ENCODE assay signal across 8 mouse cellular contexts in genomic region chr7:30599933-30600353, GRCm38 (mm10). TPM values are rescaled to one million over a fixed set of nuclear protein-coding genes. Genes with fewer than 3 reads are reported as not detected.
DNase-seq lines count a peak whose midpoint lies in the region; ATAC-seq and TF ChIP-seq lines count a peak whose summit lies in the region.

No protein-coding gene starts in this region.

- H3K36me3 ChIP-seq in hindbrain, embryonic 10.5 days: no peaks in the 10 kb centered on the region
- no peaks in the 10 kb centered on the region for H3K36me3 ChIP-seq in lung, embryonic 14.5 days (ENCODE audit: insufficient read depth)
- H3K36me3 ChIP-seq in thymus, adult 2 months (ENCODE audit: control insufficient read depth, insufficient read depth, low read length): no peaks in the 10 kb centered on the region

- H3K9ac ChIP-seq in lung, embryonic 14.5 days: no peak overlapping the region

- TF ChIP-seq POLR2A in thymus, adult 2 months (IDR thresholded peaks at IDR 0.05; ENCODE audit: control insufficient read depth, extremely low read depth, insufficient read depth, low read length, poor library complexity): no peak

- H3K4me1 ChIP-seq in hindbrain, embryonic 10.5 days (replicated peaks): peaks cover 17% of the 10 kb centered on the region
- H3K4me1 ChIP-seq in lung, embryonic 14.5 days (ENCODE audit: insufficient read depth): no peaks in the 10 kb centered on the region; the same call in 1 of the 2 replicates
- no peaks in the 10 kb centered on the region for H3K4me1 ChIP-seq in thymus, adult 2 months (replicated peaks; ENCODE audit: control insufficient read depth, insufficient read depth, low read length)

- peak; percentile 97 for DNase-seq in MN1 (ENCODE audit: low spot score)
- peak; percentile 98 for DNase-seq in cerebellum, postnatal 10 days
- peak; percentile 87 to 89 for DNase-seq in frontal cortex, postnatal 10 days (ENCODE audit: low spot score in 2 of 2)
- DNase-seq in hindbrain, embryonic 10.5 days (ENCODE audit: low spot score): peak; percentile 84
- peak; percentile 78 for DNase-seq in layer of hippocampus, adult 9-10 months (ENCODE audit: low spot score)
- peak; percentile 97 for DNase-seq in lung, embryonic 14.5 days
- DNase-seq in ovary, adult 18-20 months (ENCODE audit: low spot score): peak; percentile 85
- DNase-seq in thymus, adult 2 months: peak; percentile 59

- no peak overlapping the region; the same call in 1 of the 2 replicates for H3K27ac ChIP-seq in hindbrain, embryonic 10.5 days
- peak overlapping the region; percentile 88 for H3K27ac ChIP-seq in lung, embryonic 14.5 days (ENCODE audit: low read depth)
- H3K27ac ChIP-seq in thymus, adult 2 months (ENCODE audit: control insufficient read depth, insufficient read depth, low read length): no peak overlapping the region

- peak overlapping the region; percentile 43 for H3K4me2 ChIP-seq in lung, embryonic 14.5 days

- no peaks in the 10 kb centered on the region for H3K9me3 ChIP-seq in hindbrain, embryonic 10.5 days
- H3K9me3 ChIP-seq in lung, embryonic 14.5 days (ENCODE audit: low read depth, low read length): no peaks in the 10 kb centered on the region

- peak overlapping the region; percentile 20 for H3K4me3 ChIP-seq in hindbrain, embryonic 10.5 days
- H3K4me3 ChIP-seq in lung, embryonic 14.5 days (ENCODE audit: low read depth, low read length): no peak overlapping the region
- H3K4me3 ChIP-seq in thymus, adult 2 months (ENCODE audit: control insufficient read depth, insufficient read depth, low read length): no peak overlapping the region

- ATAC-seq in lung, embryonic 14.5 days (ENCODE audit: insufficient read depth): peak; percentile 95

- no peak for TF ChIP-seq CTCF in lung, embryonic 14.5 days (IDR thresholded peaks at IDR 0.05; ENCODE audit: low read depth)
- no peak for TF ChIP-seq CTCF in thymus, adult 2 months (IDR thresholded peaks at IDR 0.05; ENCODE audit: borderline replicate concordance, control insufficient read depth, extremely low read depth, insufficient read depth, low read length, poor library complexity)

- H3K27me3 ChIP-seq in hindbrain, embryonic 10.5 days (ENCODE audit: insufficient read depth, poor library complexity, severe bottlenecking): no peaks in the 10 kb centered on the region
- no peaks in the 10 kb centered on the region for H3K27me3 ChIP-seq in lung, embryonic 14.5 days (ENCODE audit: insufficient read depth, low read length)
- H3K27me3 ChIP-seq in thymus, adult 2 months (ENCODE audit: control insufficient read depth, insufficient read depth, low read length): no peaks in the 10 kb centered on the region

- WGBS in hindbrain, embryonic 10.5 days: 3% methylated on average over 16 of the region's 16 CpGs
- WGBS in lung, embryonic 14.5 days: under 1% methylated on average over 16 of the region's 16 CpGs
- WGBS in thymus, adult 2 months: 7% methylated on average over 16 of the region's 16 CpGs

RNA-seq across cellular contexts. Expression of gene Zbtb32, which starts 1.2 kb away (rescaled TPM):
- 0.20 and 0.21 TPM in 2 replicates for polyA plus RNA-seq in hindbrain, embryonic 10.5 days (2016; fragmentation: Nextera tagmentation; extraction: Ambion mirVana)
- polyA plus RNA-seq in lung, embryonic 14.5 days (2014; fragmentation: Nextera tagmentation; extraction: Ambion mirVana): 1.7 and 2.4 TPM in 2 replicates
- polyA plus RNA-seq in thymus, adult 2 months (2012; rRNA removed): 1.9 and 3.2 TPM in 2 replicates

RNA-seq across cellular contexts. Expression of gene Kmt2b, which starts 11.4 kb away (rescaled TPM):
- 9.6 and 11.0 TPM in 2 replicates for polyA plus RNA-seq in hindbrain, embryonic 10.5 days (2016; fragmentation: Nextera tagmentation; extraction: Ambion mirVana)
- polyA plus RNA-seq in lung, embryonic 14.5 days (2014; fragmentation: Nextera tagmentation; extraction: Ambion mirVana): 11.7 and 14.8 TPM in 2 replicates
- 161 and 171 TPM in 2 replicates for polyA plus RNA-seq in thymus, adult 2 months (2012; rRNA removed)

RNA-seq across cellular contexts. Expression of gene Upk1a, which starts 12.7 kb away (rescaled TPM):
- polyA plus RNA-seq in hindbrain, embryonic 10.5 days (2016; fragmentation: Nextera tagmentation; extraction: Ambion mirVana): 0.52 and 1.2 TPM in 2 replicates
- 0.46 and 0.51 TPM in 2 replicates for polyA plus RNA-seq in lung, embryonic 14.5 days (2014; fragmentation: Nextera tagmentation; extraction: Ambion mirVana)
- 4.5 and 7.5 TPM in 2 replicates for polyA plus RNA-seq in thymus, adult 2 months (2012; rRNA removed)

RNA-seq across cellular contexts. Expression of gene Cox6b1, which starts 26.0 kb away (rescaled TPM):
- 810 and 924 TPM in 2 replicates for polyA plus RNA-seq in hindbrain, embryonic 10.5 days (2016; fragmentation: Nextera tagmentation; extraction: Ambion mirVana)
- polyA plus RNA-seq in lung, embryonic 14.5 days (2014; fragmentation: Nextera tagmentation; extraction: Ambion mirVana): 855 and 914 TPM in 2 replicates
- polyA plus RNA-seq in thymus, adult 2 months (2012; rRNA removed): 283 and 388 TPM in 2 replicates

RNA-seq across cellular contexts. Expression of gene Igflr1, which starts 34.7 kb away (rescaled TPM):
- polyA plus RNA-seq in hindbrain, embryonic 10.5 days (2016; fragmentation: Nextera tagmentation; extraction: Ambion mirVana): 6.2 and 6.7 TPM in 2 replicates
- polyA plus RNA-seq in lung, embryonic 14.5 days (2014; fragmentation: Nextera tagmentation; extraction: Ambion mirVana): 3.0 and 4.1 TPM in 2 replicates
- polyA plus RNA-seq in thymus, adult 2 months (2012; rRNA removed): 26.1 and 31.7 TPM in 2 replicates

Comparison
In these comparisons a context has a peak if more than half of its experiments do, and no peak if none do; other contexts are left out.
1. RNA of gene Kmt2b, which starts 11.4 kb away (polyA plus RNA-seq): 161 to 171 TPM in thymus, adult 2 months; 11.7 to 14.8 TPM in lung, embryonic 14.5 days and 9.6 to 11.0 TPM in hindbrain, embryonic 10.5 days; every median in the first group is over 10 times any median in the second.
2. Peak in every context shown above with its lines, with median percentiles within 50 percentile points of each other: DNase-seq.